Mouse (Mus musculus): ENCODE measurements around the gene Gm45062. TPM values are rescaled to one million over a fixed set of nuclear protein-coding genes. Genes with fewer than 3 reads are reported as not detected.

Gene Gm45062
- polyA plus RNA-seq, 1 experiment from 2014 or later: 14.5 TPM

DNA sequence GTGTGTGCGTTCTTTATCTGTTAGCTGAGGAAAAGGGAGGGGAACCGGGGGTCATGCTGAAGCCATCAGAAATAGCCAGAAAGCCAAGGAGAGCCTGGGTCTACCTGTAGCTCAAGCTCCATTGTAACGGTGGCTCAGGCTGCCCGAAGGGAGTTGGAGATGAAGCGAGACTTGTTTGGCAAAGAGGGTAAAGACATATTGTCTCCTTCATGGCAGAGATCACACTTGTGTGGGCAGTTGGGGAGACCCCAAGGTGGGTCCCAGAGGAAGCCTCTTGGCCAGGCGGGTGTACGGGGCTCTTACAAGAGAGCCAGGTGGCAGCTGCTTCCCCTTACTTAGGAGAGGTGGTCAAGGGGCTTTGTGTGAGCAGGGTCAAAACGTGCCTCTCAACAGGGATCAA is 369.0 kb downstream of the Gm45062 start:
- no peaks in the 10 kb centered on the region for H3K27me3 ChIP-seq (ENCODE audit: control insufficient read depth, insufficient read depth, low read length)
- no peak overlapping the region for H3K27ac ChIP-seq (ENCODE audit: low read depth, low read length)

DNA sequence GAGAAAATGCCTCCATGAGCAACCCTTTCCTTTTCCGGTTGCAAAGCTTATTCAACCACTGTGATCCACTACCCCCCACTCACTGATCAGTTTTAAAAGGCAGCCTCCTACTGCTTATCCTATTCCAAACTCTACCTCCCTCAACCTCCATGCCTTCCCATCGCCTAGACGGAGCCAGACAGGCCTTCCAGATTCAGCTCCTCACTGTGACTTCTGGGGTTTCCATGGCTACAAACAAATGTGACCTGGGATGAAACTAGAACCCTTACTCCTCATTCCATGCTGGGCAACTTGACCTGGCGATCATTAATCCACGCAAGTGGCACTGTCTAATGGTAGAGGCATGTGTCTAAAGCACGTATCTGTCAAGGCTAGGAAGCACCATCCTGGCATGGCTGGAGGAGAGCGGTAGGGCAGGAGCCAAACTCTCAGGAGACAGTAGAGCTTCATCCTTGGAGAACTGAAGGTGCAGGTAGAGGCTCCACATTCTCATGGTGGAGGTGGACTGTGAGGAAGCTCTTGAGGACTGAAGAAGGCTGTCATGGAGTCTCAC is 369.5 kb downstream of the Gm45062 start:
- ATAC-seq (ENCODE audit: low FRiP score) (no peak), DNase-seq (ENCODE audit: low spot score) (no peak)
- Histone ChIP-seq H3K27ac (ENCODE audit: low read depth, low read length) (no peak overlapping the region), H3K4me1 (replicated peaks; ENCODE audit: control insufficient read depth, insufficient read depth, low read length) (no peaks in the 10 kb centered on the region), H3K36me3 (ENCODE audit: control insufficient read depth, insufficient read depth, low read length) (no peaks in the 10 kb centered on the region), H3K9ac (ENCODE audit: low read depth, low read length) (no peak overlapping the region), H3K4me2 (replicated peaks; ENCODE audit: low read depth, low read length) (no peak overlapping the region), H3K9me3 (ENCODE audit: control insufficient read depth, low read length) (no peaks in the 10 kb centered on the region), H3K4me3 (ENCODE audit: low read depth, low read length) (no peak overlapping the region), H3K27me3 (ENCODE audit: control insufficient read depth, insufficient read depth, low read length) (no peaks in the 10 kb centered on the region)
- 88% methylated on average over 7 of the region's 7 CpGs for WGBS

More for the DNA sequence above, 369.0 kb downstream of the Gm45062 start:
- Histone ChIP-seq H3K4me3 (ENCODE audit: low read depth, low read length) (no peak overlapping the region), H3K9me3 (ENCODE audit: control insufficient read depth, low read length) (no peaks in the 10 kb centered on the region), H3K4me2 (replicated peaks; ENCODE audit: low read depth, low read length) (no peak overlapping the region), H3K4me1 (replicated peaks; ENCODE audit: control insufficient read depth, insufficient read depth, low read length) (no peaks in the 10 kb centered on the region), H3K36me3 (ENCODE audit: control insufficient read depth, insufficient read depth, low read length) (no peaks in the 10 kb centered on the region), H3K9ac (ENCODE audit: low read depth, low read length) (no peak overlapping the region)
- no peak for ATAC-seq (ENCODE audit: low FRiP score)
- DNase-seq (ENCODE audit: low spot score): no peak
- WGBS: 91% methylated on average over 8 of the region's 8 CpGs

DNA sequence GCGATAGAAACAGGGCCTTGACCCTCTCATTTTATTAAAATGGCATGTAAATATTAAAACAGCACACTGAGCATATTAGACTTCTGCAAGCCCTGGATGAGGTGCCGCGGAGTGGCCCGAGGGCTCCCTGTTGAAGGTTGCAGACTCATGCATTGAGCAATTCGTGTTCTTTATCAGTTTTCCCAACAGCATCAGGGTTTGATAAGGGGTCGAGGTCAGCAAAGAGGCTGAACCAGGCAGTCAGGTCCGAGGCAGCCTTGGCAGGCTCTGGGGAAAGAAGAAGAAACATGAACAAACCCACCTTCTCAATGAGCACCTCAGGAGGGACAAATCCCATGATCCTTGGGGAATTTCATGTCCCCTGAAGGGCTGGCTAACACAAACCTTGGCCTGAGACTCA is 371.3 kb downstream of the Gm45062 start:
- no peak overlapping the region for H3K4me3 ChIP-seq (ENCODE audit: low read depth, low read length)
- ATAC-seq (ENCODE audit: low FRiP score): no peak
- H3K27ac ChIP-seq (ENCODE audit: low read depth, low read length): no peak overlapping the region
- no peak overlapping the region for H3K9ac ChIP-seq (ENCODE audit: low read depth, low read length)
- H3K4me2 ChIP-seq (replicated peaks; ENCODE audit: low read depth, low read length): no peak overlapping the region
- DNase-seq (ENCODE audit: low spot score): no peak
- no peaks in the 10 kb centered on the region for H3K9me3 ChIP-seq (ENCODE audit: control insufficient read depth, low read length)
- WGBS: 90% methylated on average over 7 of the region's 7 CpGs
- H3K4me1 ChIP-seq (replicated peaks; ENCODE audit: control insufficient read depth, insufficient read depth, low read length): no peaks in the 10 kb centered on the region
- H3K27me3 ChIP-seq (ENCODE audit: control insufficient read depth, insufficient read depth, low read length): no peaks in the 10 kb centered on the region
- no peaks in the 10 kb centered on the region for H3K36me3 ChIP-seq (ENCODE audit: control insufficient read depth, insufficient read depth, low read length)

DNA sequence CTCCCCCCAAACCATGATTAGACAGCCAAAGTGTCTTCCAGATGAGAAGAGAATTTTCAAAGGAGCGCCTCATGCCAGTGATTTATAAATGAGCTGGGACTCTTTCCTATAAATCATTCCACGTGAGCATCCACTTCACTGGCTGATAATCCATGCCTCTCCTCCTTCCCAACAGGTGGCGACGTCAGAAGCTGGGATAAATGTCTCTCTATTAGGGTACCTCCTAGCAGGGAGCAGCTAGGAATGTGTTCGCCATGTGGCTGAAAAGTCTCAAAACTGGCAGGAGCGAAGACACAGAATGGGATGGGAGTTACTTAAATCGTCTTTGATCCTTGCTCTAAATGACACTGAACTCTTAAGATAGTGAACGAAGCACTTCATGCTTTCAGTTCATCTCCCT is 372.1 kb downstream of the Gm45062 start:
- Histone ChIP-seq H3K4me1 (replicated peaks; ENCODE audit: control insufficient read depth, insufficient read depth, low read length) (no peaks in the 10 kb centered on the region), H3K27ac (ENCODE audit: low read depth, low read length) (no peak overlapping the region), H3K4me2 (replicated peaks; ENCODE audit: low read depth, low read length) (no peak overlapping the region), H3K9me3 (ENCODE audit: control insufficient read depth, low read length) (no peaks in the 10 kb centered on the region), H3K4me3 (ENCODE audit: low read depth, low read length) (no peak overlapping the region), H3K27me3 (ENCODE audit: control insufficient read depth, insufficient read depth, low read length) (no peaks in the 10 kb centered on the region), H3K36me3 (ENCODE audit: control insufficient read depth, insufficient read depth, low read length) (no peaks in the 10 kb centered on the region), H3K9ac (ENCODE audit: low read depth, low read length) (no peak overlapping the region)
- ATAC-seq (ENCODE audit: low FRiP score) (no peak), DNase-seq (ENCODE audit: low spot score) (no peak)
- WGBS: 79% methylated on average over 8 of the region's 8 CpGs

DNA sequence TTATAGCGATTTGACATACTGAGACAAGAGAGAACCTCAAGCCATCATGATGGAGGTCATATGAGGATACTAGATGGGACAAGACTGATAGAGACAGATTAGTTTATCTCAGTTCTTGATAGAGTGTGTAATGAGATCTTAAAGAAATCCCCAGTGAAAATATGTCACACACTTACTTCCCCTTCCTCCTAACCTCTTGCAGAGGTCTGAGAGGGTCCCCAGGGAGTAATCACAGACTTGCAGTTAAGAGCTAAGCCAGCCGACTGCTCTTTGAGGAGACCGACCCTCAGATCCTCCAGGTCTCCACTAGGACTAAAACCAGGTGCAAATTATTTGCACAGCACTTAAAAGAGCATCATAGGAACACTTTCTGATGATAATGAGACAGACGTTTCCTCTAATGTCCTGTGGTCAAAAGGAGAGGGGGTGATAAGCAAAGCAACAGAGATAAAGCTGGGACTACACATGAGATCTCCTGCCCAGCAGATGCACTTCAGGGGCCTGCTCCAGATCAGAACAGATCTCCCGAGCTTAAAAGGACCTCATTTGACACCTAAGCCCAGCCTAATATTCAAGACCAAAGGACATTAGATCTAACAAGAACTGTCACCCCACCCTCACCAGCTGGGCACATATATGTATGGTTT is 372.9 kb downstream of the Gm45062 start:
- no peak for ATAC-seq (ENCODE audit: low FRiP score)
- Histone ChIP-seq H3K27me3 (ENCODE audit: control insufficient read depth, insufficient read depth, low read length) (no peaks in the 10 kb centered on the region), H3K4me2 (replicated peaks; ENCODE audit: low read depth, low read length) (no peak overlapping the region), H3K4me3 (ENCODE audit: low read depth, low read length) (no peak overlapping the region), H3K9ac (ENCODE audit: low read depth, low read length) (no peak overlapping the region), H3K27ac (ENCODE audit: low read depth, low read length) (no peak overlapping the region), H3K36me3 (ENCODE audit: control insufficient read depth, insufficient read depth, low read length) (no peaks in the 10 kb centered on the region), H3K9me3 (ENCODE audit: control insufficient read depth, low read length) (no peaks in the 10 kb centered on the region), H3K4me1 (replicated peaks; ENCODE audit: control insufficient read depth, insufficient read depth, low read length) (no peaks in the 10 kb centered on the region)
- WGBS: 69% methylated on average over 5 of the region's 5 CpGs
- no peak for DNase-seq (ENCODE audit: low spot score)

DNA sequence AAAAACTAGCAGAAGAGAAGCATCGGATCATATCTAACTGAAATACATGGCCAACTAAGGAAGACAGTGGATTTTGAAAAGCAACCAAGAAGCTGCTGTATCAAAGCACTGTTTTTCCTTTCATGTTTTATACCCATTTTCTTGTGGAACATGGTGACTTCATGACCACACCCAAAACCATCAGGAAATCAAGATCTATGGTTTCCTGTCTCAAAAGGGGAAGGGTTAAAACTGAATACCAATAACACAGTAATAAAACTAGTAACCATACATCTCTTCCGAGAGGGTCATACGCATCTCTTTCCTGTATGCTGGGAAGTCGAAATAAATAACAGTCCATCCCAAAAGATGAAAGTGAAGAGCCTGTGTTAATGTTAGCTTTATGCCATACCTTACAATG is 373.5 kb downstream of the Gm45062 start:
- DNase-seq (ENCODE audit: low spot score) (no peak), ATAC-seq (ENCODE audit: low FRiP score) (no peak)
- no peaks in the 10 kb centered on the region for H3K9me3 ChIP-seq (ENCODE audit: control insufficient read depth, low read length)
- H3K27ac ChIP-seq (ENCODE audit: low read depth, low read length): no peak overlapping the region
- no peaks in the 10 kb centered on the region for H3K36me3 ChIP-seq (ENCODE audit: control insufficient read depth, insufficient read depth, low read length)
- no peaks in the 10 kb centered on the region for H3K27me3 ChIP-seq (ENCODE audit: control insufficient read depth, insufficient read depth, low read length)
- 89% methylated on average over 4 of the region's 4 CpGs for WGBS
- no peak overlapping the region for H3K9ac ChIP-seq (ENCODE audit: low read depth, low read length)
- H3K4me1 ChIP-seq (replicated peaks; ENCODE audit: control insufficient read depth, insufficient read depth, low read length): no peaks in the 10 kb centered on the region
- H3K4me3 ChIP-seq (ENCODE audit: low read depth, low read length): no peak overlapping the region
- no peak overlapping the region for H3K4me2 ChIP-seq (replicated peaks; ENCODE audit: low read depth, low read length)

DNA sequence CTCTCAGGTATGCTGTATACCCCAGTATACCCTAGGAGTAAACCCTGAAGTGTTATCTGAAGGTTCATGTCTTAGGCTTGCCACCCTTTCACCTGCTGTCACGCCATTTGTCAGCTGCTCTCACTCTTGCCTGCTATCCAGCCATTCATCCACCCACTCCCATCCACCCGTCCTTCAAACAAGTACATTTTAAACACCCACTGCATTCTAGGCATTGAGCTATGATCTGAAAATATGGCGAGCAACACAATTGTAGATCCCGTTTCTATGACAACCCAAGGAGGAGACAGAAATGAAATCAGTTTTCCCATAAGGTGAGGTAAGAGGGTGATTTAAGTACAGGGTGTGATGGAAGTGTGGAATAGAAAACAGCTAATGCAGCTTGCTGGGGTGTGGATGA is 378.9 kb downstream of the Gm45062 start:
- Histone ChIP-seq H3K4me2 (replicated peaks; ENCODE audit: low read depth, low read length) (no peak overlapping the region), H3K9me3 (ENCODE audit: control insufficient read depth, low read length) (no peaks in the 10 kb centered on the region), H3K27ac (ENCODE audit: low read depth, low read length) (no peak overlapping the region), H3K9ac (ENCODE audit: low read depth, low read length) (no peak overlapping the region), H3K27me3 (ENCODE audit: control insufficient read depth, insufficient read depth, low read length) (no peaks in the 10 kb centered on the region), H3K4me1 (replicated peaks; ENCODE audit: control insufficient read depth, insufficient read depth, low read length) (no peaks in the 10 kb centered on the region), H3K4me3 (ENCODE audit: low read depth, low read length) (no peak overlapping the region), H3K36me3 (ENCODE audit: control insufficient read depth, insufficient read depth, low read length) (no peaks in the 10 kb centered on the region)
- ATAC-seq (ENCODE audit: low FRiP score) (no peak), DNase-seq (ENCODE audit: low spot score) (no peak)
- WGBS: 92% methylated on average over 4 of the region's 4 CpGs

DNA sequence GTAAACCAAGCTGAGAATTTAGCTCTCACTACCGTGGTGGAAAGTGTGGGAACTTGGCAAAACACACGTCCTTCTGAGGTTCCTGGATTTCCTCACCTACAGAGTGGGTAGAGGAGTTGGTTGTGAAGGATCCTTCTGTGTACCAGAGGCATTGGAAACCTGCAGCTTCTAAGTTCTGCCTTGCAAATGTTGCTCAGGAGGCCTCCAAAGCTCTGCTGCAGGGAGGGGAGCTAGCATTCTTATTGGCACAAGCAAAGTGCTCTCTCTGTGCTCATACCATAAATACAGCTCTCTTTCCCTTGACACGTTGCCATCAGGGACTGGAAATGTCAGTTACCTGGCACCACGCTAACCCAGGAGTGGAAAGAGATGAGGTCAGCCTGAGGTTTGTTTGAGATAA is 379.6 kb downstream of the Gm45062 start:
- no peaks in the 10 kb centered on the region for H3K36me3 ChIP-seq (ENCODE audit: control insufficient read depth, insufficient read depth, low read length)
- no peaks in the 10 kb centered on the region for H3K9me3 ChIP-seq (ENCODE audit: control insufficient read depth, low read length)
- DNase-seq (ENCODE audit: low spot score): no peak
- no peak overlapping the region for H3K9ac ChIP-seq (ENCODE audit: low read depth, low read length)
- H3K27me3 ChIP-seq (ENCODE audit: control insufficient read depth, insufficient read depth, low read length): no peaks in the 10 kb centered on the region
- H3K4me2 ChIP-seq (replicated peaks; ENCODE audit: low read depth, low read length): no peak overlapping the region
- ATAC-seq (ENCODE audit: low FRiP score): no peak
- H3K4me1 ChIP-seq (replicated peaks; ENCODE audit: control insufficient read depth, insufficient read depth, low read length): no peaks in the 10 kb centered on the region
- no peak overlapping the region for H3K27ac ChIP-seq (ENCODE audit: low read depth, low read length)
- no peak overlapping the region for H3K4me3 ChIP-seq (ENCODE audit: low read depth, low read length)
- WGBS: 84% methylated on average over 4 of the region's 4 CpGs

DNA sequence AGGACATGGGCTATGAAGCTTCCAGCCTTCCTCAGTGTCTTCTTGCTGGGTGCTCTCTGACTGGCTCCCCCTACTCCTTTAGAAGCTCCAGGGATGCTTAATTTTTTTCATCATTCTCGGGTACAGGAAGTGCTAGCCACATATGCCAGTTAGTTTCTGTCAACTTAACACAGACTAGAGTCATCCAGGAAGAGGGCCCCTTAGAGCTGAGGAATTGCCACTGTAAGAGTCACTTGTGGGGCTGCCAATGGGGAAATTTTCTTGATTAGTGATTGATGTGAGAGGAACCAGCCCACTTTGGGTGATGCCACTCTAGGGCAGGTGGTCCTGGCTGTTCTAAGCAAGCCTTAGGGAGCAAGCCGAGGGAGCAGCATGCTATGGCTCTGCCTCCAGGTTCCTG is 380.3 kb downstream of the Gm45062 start:
- WGBS: 90% methylated on average over 2 of the region's 2 CpGs

More for the DNA sequence above, 380.3 kb downstream of the Gm45062 start:
- ATAC-seq (ENCODE audit: low FRiP score) (no peak), DNase-seq (ENCODE audit: low spot score) (no peak)
- Histone ChIP-seq H3K27me3 (ENCODE audit: control insufficient read depth, insufficient read depth, low read length) (no peaks in the 10 kb centered on the region), H3K9ac (ENCODE audit: low read depth, low read length) (no peak overlapping the region), H3K4me2 (replicated peaks; ENCODE audit: low read depth, low read length) (no peak overlapping the region), H3K9me3 (ENCODE audit: control insufficient read depth, low read length) (no peaks in the 10 kb centered on the region), H3K4me1 (replicated peaks; ENCODE audit: control insufficient read depth, insufficient read depth, low read length) (no peaks in the 10 kb centered on the region), H3K36me3 (ENCODE audit: control insufficient read depth, insufficient read depth, low read length) (no peaks in the 10 kb centered on the region), H3K4me3 (ENCODE audit: low read depth, low read length) (no peak overlapping the region), H3K27ac (ENCODE audit: low read depth, low read length) (no peak overlapping the region)

Data from hindbrain, embryonic 11.5 days (tissue).